Mouse (Mus musculus) MEL (cell line): ENCODE data around the gene Hpse2. TPM values are rescaled to one million over a fixed set of nuclear protein-coding genes. Genes with fewer than 3 reads are reported as not detected.

Source experiments
- DNase-seq: peaks from one replicate; pipeline ENCODE4 v3.0.0; 2011; ENCODE audit warnings: low read depth, low spot score
- H3K27ac ChIP-seq: 2 replicates; pipeline ENCODE4 v1.5.1; 2012; ENCODE audit warnings: low read depth, mild to moderate bottlenecking, control low read depth, low read length, moderate library complexity; ENCODE audit not compliant: control insufficient read depth
- H3K27me3 ChIP-seq, 2 experiments: fragments of 150-350 bp in 1 of 2; sonication (generic) in 1 of 2; 2 replicates each; pipeline ENCODE4 v1.6.1; 2012; ENCODE audit warnings: low read length in 2 of 2, mild to moderate bottlenecking in 2 of 2, improper control_type of control experiment in 1 of 2, moderate library complexity in 1 of 2; ENCODE audit not compliant: insufficient read depth in 2 of 2, control insufficient read depth in 1 of 2
- H3K36me3 ChIP-seq, 2 experiments: 2 replicates each; pipeline ENCODE4 v1.6.1; 2012 to 2014; ENCODE audit warnings: low read length in 2 of 2, improper control_type of control experiment in 1 of 2, inconsistent platforms in 1 of 2, mild to moderate bottlenecking in 1 of 2; ENCODE audit not compliant: insufficient read depth in 2 of 2, control insufficient read depth in 1 of 2
- H3K4me1 ChIP-seq, 2 experiments: fragments of 150-350 bp in 1 of 2; sonication (generic) in 1 of 2; 2 replicates each; pipeline ENCODE4 v1.6.1; 2012; ENCODE audit warnings: low read length in 2 of 2, improper control_type of control experiment in 1 of 2, mild to moderate bottlenecking in 1 of 2; ENCODE audit not compliant: insufficient read depth in 2 of 2, control insufficient read depth in 1 of 2
- H3K4me3 ChIP-seq, 2 experiments: fragments of 150-350 bp in 1 of 2; sonication (generic) in 1 of 2; 2 replicates each; pipeline ENCODE4 v1.5.1; 2012; ENCODE audit warnings: low read depth in 2 of 2, low read length in 2 of 2, mild to moderate bottlenecking in 2 of 2, moderate library complexity in 2 of 2, control low read depth in 1 of 2, improper control_type of control experiment in 1 of 2; ENCODE audit not compliant: control insufficient read depth in 1 of 2, insufficient read depth in 1 of 2
- H3K79me2 ChIP-seq: 2 replicates; pipeline ENCODE4 v1.6.1; 2012; ENCODE audit warnings: mild to moderate bottlenecking, low read length, moderate library complexity; ENCODE audit not compliant: control insufficient read depth, poor library complexity, insufficient read depth
- H3K9ac ChIP-seq: 2 replicates; pipeline ENCODE4 v1.6.1; 2012; ENCODE audit warnings: low read depth, mild to moderate bottlenecking, control low read depth, low read length, moderate library complexity; ENCODE audit not compliant: control insufficient read depth, poor library complexity, severe bottlenecking
- H3K9me3 ChIP-seq: fragments of 150-350 bp; sonication (generic); replicated peaks from 2 replicates; pipeline ENCODE4 v1.6.1; 2012; ENCODE audit warnings: mild to moderate bottlenecking, low read length, improper control_type of control experiment, moderate library complexity; ENCODE audit not compliant: insufficient read depth
- BHLHE40 ChIP-seq: IDR thresholded peaks from 2 replicates; pipeline ENCODE4 v1.6.1; 2012; ENCODE audit warnings: low read depth, mild to moderate bottlenecking, inconsistent platforms, low read length, improper control_type of control experiment, borderline replicate concordance
- CHD1 ChIP-seq: IDR thresholded peaks from 2 replicates; pipeline ENCODE4 v1.6.1; 2012; ENCODE audit warnings: low read depth, mild to moderate bottlenecking, inconsistent platforms, low read length, improper control_type of control experiment
- CTCF ChIP-seq, 3 experiments: IDR thresholded peaks in 2 of 3; conservative IDR thresholded peaks in 1 of 3; 2 replicates each; pipeline ENCODE4 v1.5.1; 2011 to 2012; ENCODE audit warnings: low read length in 3 of 3, low read depth in 2 of 3, mild to moderate bottlenecking in 2 of 3, improper control_type of control experiment in 1 of 3, inconsistent platforms in 1 of 3, mixed read lengths in 1 of 3, moderate library complexity in 1 of 3; ENCODE audit not compliant: control insufficient read depth in 1 of 3, insufficient read depth in 1 of 3, poor library complexity in 1 of 3, severe bottlenecking in 1 of 3
- E2F4 ChIP-seq: IDR thresholded peaks from 2 replicates; pipeline ENCODE4 v1.6.1; 2011; ENCODE audit warnings: low read depth, low read length, improper control_type of control experiment, borderline replicate concordance
- ELF1 ChIP-seq: IDR thresholded peaks from 2 replicates; pipeline ENCODE4 v1.6.1; 2014; ENCODE audit warnings: low read depth, mild to moderate bottlenecking, inconsistent platforms, low read length, improper control_type of control experiment, moderate library complexity
- EP300 ChIP-seq, 2 experiments: IDR thresholded peaks; 2 replicates each; pipeline ENCODE4 v1.6.1; 2011; ENCODE audit warnings: improper control_type of control experiment in 2 of 2, low read length in 2 of 2, low read depth in 1 of 2, mild to moderate bottlenecking in 1 of 2
- ETS1 ChIP-seq: IDR thresholded peaks from 2 replicates; pipeline ENCODE4 v1.6.1; 2012; ENCODE audit warnings: low read depth, mild to moderate bottlenecking, inconsistent platforms, low read length, improper control_type of control experiment, moderate library complexity
- GABPA ChIP-seq: IDR thresholded peaks from 2 replicates; pipeline ENCODE4 v1.6.1; 2012; ENCODE audit warnings: low read depth, mild to moderate bottlenecking, inconsistent platforms, low read length, improper control_type of control experiment, moderate library complexity
- GATA1 ChIP-seq: IDR thresholded peaks from 2 replicates; pipeline ENCODE4 v1.6.1; 2011; ENCODE audit warnings: low read depth, low read length, improper control_type of control experiment
- HCFC1 ChIP-seq: IDR thresholded peaks from 2 replicates; pipeline ENCODE4 v1.6.1; 2012; ENCODE audit warnings: low read depth, mild to moderate bottlenecking, inconsistent platforms, low read length, improper control_type of control experiment, moderate library complexity
- JUND ChIP-seq: IDR thresholded peaks from 2 replicates; pipeline ENCODE4 v1.6.1; 2011; ENCODE audit warnings: low read depth, mild to moderate bottlenecking, improper control_type of control experiment, low read length
- KAT2A ChIP-seq: conservative IDR thresholded peaks from 2 replicates; pipeline ENCODE4 v1.6.1; 2012; ENCODE audit warnings: low read depth, low read length, improper control_type of control experiment, inconsistent platforms
- MAFK ChIP-seq: IDR thresholded peaks from 2 replicates; pipeline ENCODE4 v1.6.1; 2011; ENCODE audit warnings: low read depth, mild to moderate bottlenecking, low read length, improper control_type of control experiment, borderline replicate concordance
- MAX ChIP-seq: IDR thresholded peaks from 2 replicates; pipeline ENCODE4 v1.6.1; 2011; ENCODE audit warnings: low read length, improper control_type of control experiment
- MAZ ChIP-seq: IDR thresholded peaks from 2 replicates; pipeline ENCODE4 v1.6.1; 2012; ENCODE audit warnings: low read depth, mild to moderate bottlenecking, inconsistent platforms, low read length, improper control_type of control experiment
- MXI1 ChIP-seq: IDR thresholded peaks from 2 replicates; pipeline ENCODE4 v1.6.1; 2011; ENCODE audit warnings: mild to moderate bottlenecking, low read depth, low read length, improper control_type of control experiment
- MYC ChIP-seq: IDR thresholded peaks from 2 replicates; pipeline ENCODE4 v1.6.1; 2011; ENCODE audit warnings: low read depth, mild to moderate bottlenecking, low read length, improper control_type of control experiment, moderate library complexity
- NELFE ChIP-seq: IDR thresholded peaks from 2 replicates; pipeline ENCODE4 v1.6.1; 2011; ENCODE audit warnings: low read depth, low read length, improper control_type of control experiment
- NRF1 ChIP-seq: IDR thresholded peaks from 2 replicates; pipeline ENCODE4 v1.6.1; 2014; ENCODE audit warnings: low read depth, mild to moderate bottlenecking, inconsistent platforms, low read length, improper control_type of control experiment, moderate library complexity; ENCODE audit not compliant: poor library complexity, insufficient read depth, severe bottlenecking
- POLR2AphosphoS2 ChIP-seq: IDR thresholded peaks from 2 replicates; pipeline ENCODE4 v1.6.1; 2011; ENCODE audit warnings: low read length, improper control_type of control experiment
- POLR2AphosphoS5 ChIP-seq: IDR thresholded peaks from 2 replicates; pipeline ENCODE4 v1.6.1; 2012; ENCODE audit warnings: low read depth, borderline replicate concordance, mild to moderate bottlenecking, inconsistent platforms, low read length, moderate library complexity, mixed read lengths
- RAD21 ChIP-seq: IDR thresholded peaks from 2 replicates; pipeline ENCODE4 v1.6.1; 2011; ENCODE audit warnings: mild to moderate bottlenecking, low read depth, low read length, improper control_type of control experiment
- RCOR1 ChIP-seq: IDR thresholded peaks from 2 replicates; pipeline ENCODE4 v1.6.1; 2012; ENCODE audit warnings: low read depth, mild to moderate bottlenecking, inconsistent platforms, low read length, improper control_type of control experiment
- SMC3 ChIP-seq: IDR thresholded peaks from 2 replicates; pipeline ENCODE4 v1.6.1; 2011; ENCODE audit warnings: low read depth, low read length, improper control_type of control experiment
- TBP ChIP-seq: IDR thresholded peaks from 2 replicates; pipeline ENCODE4 v1.8.0; 2011; ENCODE audit warnings: low read depth, low read length, improper control_type of control experiment
- TCF12 ChIP-seq: IDR thresholded peaks from 2 replicates; pipeline ENCODE4 v1.6.1; 2014; ENCODE audit warnings: low read depth, mild to moderate bottlenecking, inconsistent platforms, low read length, improper control_type of control experiment, moderate library complexity
- UBTF ChIP-seq: IDR thresholded peaks from 2 replicates; pipeline ENCODE4 v1.6.1; 2012; ENCODE audit warnings: low read depth, mild to moderate bottlenecking, inconsistent platforms, low read length, improper control_type of control experiment, moderate library complexity, borderline replicate concordance; ENCODE audit not compliant: insufficient read depth
- USF1 ChIP-seq: IDR thresholded peaks from 2 replicates; pipeline ENCODE4 v1.6.1; 2014; ENCODE audit warnings: low read depth, mild to moderate bottlenecking, inconsistent platforms, low read length, improper control_type of control experiment, moderate library complexity
- USF2 ChIP-seq, 2 experiments: IDR thresholded peaks; 2 replicates each; pipeline ENCODE4 v1.6.1; 2011 to 2012; ENCODE audit warnings: improper control_type of control experiment in 2 of 2, low read length in 2 of 2, borderline replicate concordance in 1 of 2, inconsistent platforms in 1 of 2, low read depth in 1 of 2, mild to moderate bottlenecking in 1 of 2; ENCODE audit not compliant: insufficient read depth in 1 of 2
- ZC3H11A ChIP-seq: IDR thresholded peaks from 2 replicates; pipeline ENCODE4 v1.6.1; 2012; ENCODE audit warnings: low read depth, mild to moderate bottlenecking, inconsistent platforms, low read length, improper control_type of control experiment
- ZKSCAN1 ChIP-seq: IDR thresholded peaks from 2 replicates; pipeline ENCODE4 v1.6.1; 2012; ENCODE audit warnings: low read depth, mild to moderate bottlenecking, inconsistent platforms, low read length, improper control_type of control experiment, moderate library complexity
- ZMIZ1 ChIP-seq: IDR thresholded peaks from 2 replicates; pipeline ENCODE4 v1.6.1; 2012; ENCODE audit warnings: low read depth, mild to moderate bottlenecking, inconsistent platforms, low read length, improper control_type of control experiment, moderate library complexity
- ZNF384 ChIP-seq: IDR thresholded peaks from 2 replicates; pipeline ENCODE4 v1.6.1; 2012; ENCODE audit warnings: low read depth, mild to moderate bottlenecking, inconsistent platforms, low read length, improper control_type of control experiment
- polyA plus RNA-seq, 2 experiments: library from polyadenylated mRNA; stranded (reverse) in 1 of 2; unstranded in 1 of 2; fragments of >175 nt in 1 of 2; fragments of >200 nt in 1 of 2; gene quantifications; 2 replicates each; pipeline versions ENCODE4 v1.2.1 to v1.2.4; 2012; ENCODE audit warnings: low replicate concordance in 2 of 2, low read depth in 1 of 2; ENCODE audit not compliant: insufficient read length in 2 of 2, insufficient read depth in 1 of 2, missing spikeins in 1 of 2
- total RNA-seq: library from RNA; depleted of rRNA; stranded (reverse); fragments of 300-350 nt; gene quantifications from 2 replicates; pipeline ENCODE4 v1.2.3, GENCODE M21; 2012

The Hpse2 gene
- total and polyA plus RNA-seq, 3 experiments, result not detected

DNA sequence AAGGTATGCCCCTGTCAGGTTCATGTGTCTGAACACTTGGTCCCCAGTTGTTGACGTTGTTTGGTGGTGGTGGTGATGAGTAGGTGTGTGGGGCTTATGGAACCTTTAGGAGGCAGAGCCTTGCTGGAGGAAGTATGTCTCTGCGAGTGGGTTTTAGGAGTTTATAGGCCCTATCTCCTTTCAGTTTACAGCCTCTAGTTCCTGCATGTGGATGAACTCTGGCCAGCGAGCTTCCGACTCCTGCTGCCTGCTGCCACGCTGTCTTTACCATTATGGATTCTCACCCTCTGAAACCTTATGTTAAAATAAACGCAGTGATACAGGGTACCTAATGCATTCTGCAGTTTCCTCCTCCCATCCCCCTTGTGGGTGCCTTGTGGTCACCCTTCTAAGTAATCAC is 648.4 kb downstream of the Hpse2 start (continued):
- no peak for TF ChIP-seq KAT2A
- TF ChIP-seq MAZ, result no peak
- no peak for TF ChIP-seq POLR2AphosphoS5
- TF ChIP-seq E2F4, result no peak
- peak; percentile 74 for TF ChIP-seq ETS1
- TF ChIP-seq BHLHE40, result no peak
- peak; percentile 72 for TF ChIP-seq ELF1
- no peak for TF ChIP-seq GABPA
- TF ChIP-seq EP300 (IDR thresholded peaks at IDR 0.05; ENCODE audit: low read depth in 1 of 2, low read length in 2 of 2), result peak; percentile 42 to 66; a peak in 3 of 4 replicates

DNA sequence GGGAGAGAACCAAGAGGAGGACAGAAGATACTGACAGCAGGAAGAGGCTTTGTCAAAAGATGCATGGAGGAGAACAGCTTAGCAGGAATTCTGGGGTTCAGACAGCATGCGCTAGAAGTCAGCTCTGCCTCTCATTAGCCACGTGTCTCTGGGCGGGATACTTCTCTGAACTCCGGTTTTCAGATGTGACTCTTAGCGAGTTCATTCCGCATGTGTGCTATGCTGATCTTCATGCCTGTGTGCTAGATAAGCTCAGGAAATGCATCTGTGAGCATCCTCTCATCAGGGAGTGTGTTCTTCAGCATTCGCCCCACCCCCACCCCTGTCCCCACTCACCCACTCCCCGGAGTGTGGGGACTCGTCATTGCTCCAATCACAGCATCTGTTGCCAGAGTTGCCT is 650.4 kb downstream of the Hpse2 start:
- no peaks in the 10 kb centered on the region for H3K79me2 ChIP-seq
- TF ChIP-seq ETS1 (no peak; the same call in 1 of the 2 replicates), CHD1 (no peak), GATA1 (peak; percentile 41; the same call in 1 of the 2 replicates), JUND (no peak), ZC3H11A (no peak), MYC (0 out of 2 replicates have a peak, but pooled peaks have one; percentile 51), RAD21 (no peak), NRF1 (no peak), EP300 (IDR thresholded peaks at IDR 0.05; ENCODE audit: low read depth in 1 of 2, low read length in 2 of 2) (0 out of 4 replicates have a peak, but pooled peaks of 1 of the 2 experiments have one; percentile 4), ZKSCAN1 (no peak), ZMIZ1 (no peak), MAFK (no peak), POLR2AphosphoS5 (no peak), RCOR1 (no peak), CTCF (IDR thresholded peaks at IDR 0.05 in 2 of 3, conservative IDR thresholded peaks at IDR 0.05 in 1 of 3; ENCODE audit: control insufficient read depth in 1 of 3, insufficient read depth in 1 of 3, low read depth in 2 of 3, low read length in 3 of 3, poor library complexity in 1 of 3, severe bottlenecking in 1 of 3) (no peak), TBP (no peak), HCFC1 (no peak), USF2 (IDR thresholded peaks at IDR 0.05; ENCODE audit: borderline replicate concordance in 1 of 2, insufficient read depth in 1 of 2, low read depth in 1 of 2, low read length in 2 of 2) (no peak), UBTF (no peak), ELF1 (no peak), KAT2A (no peak), BHLHE40 (0 out of 2 replicates have a peak, but pooled peaks have one; percentile 7), MXI1 (no peak), USF1 (peak; percentile 89), NELFE (no peak), POLR2AphosphoS2 (no peak), TCF12 (peak; percentile 40; the same call in 1 of the 2 replicates), MAX (peak; percentile 63), ZNF384 (no peak), MAZ (no peak), SMC3 (no peak)
- no peaks in the 10 kb centered on the region for H3K27me3 ChIP-seq
- no peak overlapping the region for H3K9ac ChIP-seq
- no peak overlapping the region for H3K4me3 ChIP-seq
- H3K4me1 ChIP-seq, result peaks cover 19 to 63% of the 10 kb centered on the region in 2 experiments
- H3K27ac ChIP-seq, result no peak overlapping the region
- H3K9me3 ChIP-seq, result no peaks in the 10 kb centered on the region
- H3K36me3 ChIP-seq, result peaks cover 0 to 40% of the 10 kb centered on the region in 2 experiments; a peak in 2 of 4 replicates
- DNase-seq, result peak; percentile 68
